Mouse (Mus musculus) midbrain, embryonic 12.5 days (tissue): ENCODE measurements around the gene F830045P16Rik. TPM values are rescaled to one million over a fixed set of nuclear protein-coding genes. Genes with fewer than 3 reads are reported as not detected.

Experiments used
- ATAC-seq: fragments of 200-750 bp; cut with Nextera tagmentation; 2 replicates; pipeline ENCODE4 v1.8.0; 2017; ENCODE audit warnings: low read depth, moderate TSS enrichment, moderate library complexity; ENCODE audit not compliant: low FRiP score
- H3K27ac ChIP-seq: fragments of 300-500 bp; sonication (generic); replicated peaks from 2 replicates; pipeline ENCODE4 v1.5.1; 2016; ENCODE audit warnings: mild to moderate bottlenecking
- H3K27me3 ChIP-seq: fragments of 300-500 bp; sonication (generic); 2 replicates; pipeline ENCODE4 v1.6.1; 2016; ENCODE audit warnings: mild to moderate bottlenecking
- H3K36me3 ChIP-seq: fragments of 300-500 bp; sonication (generic); 2 replicates; pipeline ENCODE4 v1.6.1; 2016
- H3K4me1 ChIP-seq: fragments of 300-500 bp; sonication (generic); 2 replicates; pipeline ENCODE4 v1.6.1; 2016
- H3K4me2 ChIP-seq: fragments of 300-500 bp; sonication (generic); replicated peaks from 2 replicates; pipeline ENCODE4 v1.6.1; 2016; ENCODE audit warnings: mild to moderate bottlenecking, moderate library complexity
- H3K4me3 ChIP-seq: fragments of 300-500 bp; sonication (generic); 2 replicates; pipeline ENCODE4 v1.5.1; 2016; ENCODE audit warnings: mild to moderate bottlenecking
- H3K9ac ChIP-seq: fragments of 300-500 bp; sonication (generic); replicated peaks from 2 replicates; pipeline ENCODE4 v1.6.1; 2016; ENCODE audit warnings: mild to moderate bottlenecking, moderate library complexity
- H3K9me3 ChIP-seq: fragments of 300-500 bp; sonication (generic); 2 replicates; pipeline ENCODE4 v1.6.1; 2016; ENCODE audit warnings: mild to moderate bottlenecking
- WGBS: fragments of 180-500 bp; shearing (Covaris S2); methylation state at CpG from one replicate; pipeline ENCODE4 v1.1.7; 2016; 5-methylcytosine and 5-hydroxymethylcytosine counted together
- polyA plus RNA-seq: library from polyadenylated mRNA; unstranded; fragments of >200 nt; fragmentation: Nextera tagmentation; extraction: Ambion mirVana; gene quantifications from 2 replicates; pipeline ENCODE4 v1.2.1, GENCODE M21; 2016

The F830045P16Rik gene
- polyA plus RNA-seq, 1 experiment from 2014 or later, result not detected

GRCm38 (mm10) chr2:129540036-129540435 lies 3.6 kb upstream of the F830045P16Rik start:
- Histone ChIP-seq H3K9me3 (no peaks in the 10 kb centered on the region), H3K4me3 (no peak overlapping the region), H3K9ac (no peak overlapping the region), H3K4me2 (no peak overlapping the region), H3K36me3 (no peaks in the 10 kb centered on the region), H3K27me3 (no peaks in the 10 kb centered on the region), H3K27ac (no peak overlapping the region), H3K4me1 (peaks cover 31% of the 10 kb centered on the region)
- no peak for ATAC-seq
- 82% methylated on average over 3 of the region's 3 CpGs for WGBS

- 76% methylated on average over 4 of the region's 4 CpGs for WGBS
- Histone ChIP-seq H3K36me3 (no peaks in the 10 kb centered on the region), H3K9ac (no peak overlapping the region), H3K4me1 (peaks cover 27% of the 10 kb centered on the region), H3K4me2 (no peak overlapping the region), H3K9me3 (no peaks in the 10 kb centered on the region), H3K4me3 (no peak overlapping the region), H3K27ac (no peak overlapping the region), H3K27me3 (no peaks in the 10 kb centered on the region)
- no peak for ATAC-seq
Measured at GRCm38 (mm10) chr2:129539175-129539574, 2.8 kb upstream of the F830045P16Rik start.

GRCm38 (mm10) chr2:129537926-129538325 lies 1.5 kb upstream of the F830045P16Rik start:
- Histone ChIP-seq H3K9ac (no peak overlapping the region), H3K36me3 (no peaks in the 10 kb centered on the region), H3K27ac (no peak overlapping the region), H3K4me1 (peaks cover 27% of the 10 kb centered on the region), H3K4me3 (no peak overlapping the region), H3K9me3 (no peaks in the 10 kb centered on the region), H3K27me3 (no peaks in the 10 kb centered on the region), H3K4me2 (no peak overlapping the region)
- WGBS, result 79% methylated on average over 4 of the region's 4 CpGs
- no peak for ATAC-seq

- 0 out of 2 replicates have a peak, but pooled peaks have one; percentile 49 for ATAC-seq
- no peak overlapping the region for H3K4me2 ChIP-seq
- H3K9me3 ChIP-seq, result no peaks in the 10 kb centered on the region
- no peak overlapping the region for H3K4me3 ChIP-seq
- no peak overlapping the region for H3K9ac ChIP-seq
- WGBS, result 9% methylated on average over 7 of the region's 7 CpGs
- peak overlapping the region; percentile 35; the same call in 1 of the 2 replicates for H3K27ac ChIP-seq
- H3K4me1 ChIP-seq, result peaks cover 27% of the 10 kb centered on the region
- H3K36me3 ChIP-seq, result no peaks in the 10 kb centered on the region
- no peaks in the 10 kb centered on the region for H3K27me3 ChIP-seq
Measured at GRCm38 (mm10) chr2:129537360-129537759, 958 bp upstream of the F830045P16Rik start.

- ATAC-seq, result 0 out of 2 replicates have a peak, but pooled peaks have one; percentile 19
- Histone ChIP-seq H3K9me3 (no peaks in the 10 kb centered on the region), H3K27ac (peak overlapping the region; percentile 35; the same call in 1 of the 2 replicates), H3K27me3 (0 out of 2 replicates have a peak, but pooled peaks cover 1% of the 10 kb centered on the region), H3K4me3 (no peak overlapping the region), H3K36me3 (no peaks in the 10 kb centered on the region), H3K4me2 (no peak overlapping the region), H3K9ac (no peak overlapping the region), H3K4me1 (peaks cover 27% of the 10 kb centered on the region)
- WGBS, result 47% methylated on average over 1 of the region's 1 CpGs
Measured at GRCm38 (mm10) chr2:129536926-129537325, 524 bp upstream of the F830045P16Rik start.

- Histone ChIP-seq H3K9me3 (no peaks in the 10 kb centered on the region), H3K27me3 (0 out of 2 replicates have a peak, but pooled peaks cover 2% of the 10 kb centered on the region), H3K27ac (no peak overlapping the region)
Measured at GRCm38 (mm10) chr2:129534886-129535591, 1.4 kb downstream of the F830045P16Rik start.

GRCm38 (mm10) chr2:129531890-129532289 lies 4.5 kb downstream of the F830045P16Rik start:
- ATAC-seq, result no peak
- no peak overlapping the region for H3K27ac ChIP-seq
- no peak overlapping the region for H3K4me2 ChIP-seq
- H3K36me3 ChIP-seq, result no peaks in the 10 kb centered on the region
- no peaks in the 10 kb centered on the region for H3K9me3 ChIP-seq
- 0 out of 2 replicates have a peak, but pooled peaks cover 9% of the 10 kb centered on the region for H3K27me3 ChIP-seq
- H3K4me1 ChIP-seq, result peaks cover 24% of the 10 kb centered on the region
- H3K9ac ChIP-seq, result no peak overlapping the region
- 72% methylated on average over 2 of the region's 2 CpGs for WGBS
- H3K4me3 ChIP-seq, result no peak overlapping the region

More at GRCm38 (mm10) chr2:129534886-129535591, 1.4 kb downstream of the F830045P16Rik start:
- peaks cover 28% of the 10 kb centered on the region for H3K4me1 ChIP-seq
- H3K36me3 ChIP-seq, result no peaks in the 10 kb centered on the region
- no peak overlapping the region for H3K4me2 ChIP-seq
- H3K4me3 ChIP-seq, result no peak overlapping the region
- 44% methylated on average over 5 of the region's 5 CpGs for WGBS
- no peak for ATAC-seq
- H3K9ac ChIP-seq, result no peak overlapping the region

- no peak overlapping the region for H3K27ac ChIP-seq
- H3K27me3 ChIP-seq, result 0 out of 2 replicates have a peak, but pooled peaks cover 9% of the 10 kb centered on the region
- H3K9ac ChIP-seq, result no peak overlapping the region
- no peak overlapping the region for H3K4me3 ChIP-seq
- peaks cover 20% of the 10 kb centered on the region for H3K4me1 ChIP-seq
- H3K4me2 ChIP-seq, result no peak overlapping the region
- no peaks in the 10 kb centered on the region for H3K9me3 ChIP-seq
- no peaks in the 10 kb centered on the region for H3K36me3 ChIP-seq
- ATAC-seq, result no peak
Measured at GRCm38 (mm10) chr2:129531102-129531501, 5.3 kb downstream of the F830045P16Rik start.

- no peak overlapping the region for H3K4me3 ChIP-seq
- no peak overlapping the region for H3K27ac ChIP-seq
- H3K4me1 ChIP-seq, result peaks cover 12% of the 10 kb centered on the region
- 0 out of 2 replicates have a peak, but pooled peaks have one; percentile 63 for ATAC-seq
- no peaks in the 10 kb centered on the region for H3K36me3 ChIP-seq
- H3K9me3 ChIP-seq, result no peaks in the 10 kb centered on the region
- no peak overlapping the region for H3K9ac ChIP-seq
- WGBS, result 37% methylated on average over 14 of the region's 14 CpGs
- H3K27me3 ChIP-seq, result 0 out of 2 replicates have a peak, but pooled peaks cover 9% of the 10 kb centered on the region
- H3K4me2 ChIP-seq, result no peak overlapping the region
Measured at GRCm38 (mm10) chr2:129529297-129530209, 6.8 kb downstream of the F830045P16Rik start.

GRCm38 (mm10) chr2:129527916-129528315 lies 8.5 kb downstream of the F830045P16Rik start:
- Histone ChIP-seq H3K27ac (no peak overlapping the region), H3K27me3 (0 out of 2 replicates have a peak, but pooled peaks cover 9% of the 10 kb centered on the region), H3K36me3 (no peaks in the 10 kb centered on the region), H3K4me3 (no peak overlapping the region), H3K4me1 (peaks cover 12% of the 10 kb centered on the region), H3K9me3 (no peaks in the 10 kb centered on the region), H3K4me2 (no peak overlapping the region), H3K9ac (no peak overlapping the region)
- 83% methylated on average over 4 of the region's 4 CpGs for WGBS
- no peak for ATAC-seq

GRCm38 (mm10) chr2:129526322-129526721 lies 10.1 kb downstream of the F830045P16Rik start:
- Histone ChIP-seq H3K4me1 (peaks cover 12% of the 10 kb centered on the region), H3K27me3 (0 out of 2 replicates have a peak, but pooled peaks cover 6% of the 10 kb centered on the region), H3K27ac (no peak overlapping the region), H3K9me3 (no peaks in the 10 kb centered on the region), H3K4me2 (no peak overlapping the region), H3K4me3 (no peak overlapping the region), H3K9ac (no peak overlapping the region), H3K36me3 (no peaks in the 10 kb centered on the region)
- WGBS, result 89% methylated on average over 4 of the region's 4 CpGs
- ATAC-seq, result no peak

GRCm38 (mm10) chr2:129525644-129526043 lies 10.8 kb downstream of the F830045P16Rik start:
- Histone ChIP-seq H3K4me3 (no peak overlapping the region), H3K36me3 (no peaks in the 10 kb centered on the region), H3K9ac (no peak overlapping the region), H3K27me3 (0 out of 2 replicates have a peak, but pooled peaks cover 6% of the 10 kb centered on the region), H3K27ac (no peak overlapping the region), H3K9me3 (no peaks in the 10 kb centered on the region), H3K4me2 (no peak overlapping the region), H3K4me1 (peaks cover 12% of the 10 kb centered on the region)
- ATAC-seq, result no peak
